Mouse (Mus musculus) embryonic facial prominence, embryonic 11.5 days (tissue): ENCODE results near the gene Senp3. TPM values are rescaled to one million over a fixed set of nuclear protein-coding genes. Genes with fewer than 3 reads are reported as not detected.
A peak's percentile ranks its signal among the peaks of the same experiment; 100 is the strongest.
"Not testable (repeated sequence)": the region's sequence is repeated elsewhere in the genome, so short reads cannot be mapped to it uniquely, and the experiment has no call there.

Experiments used
- ATAC-seq: fragments of 200-750 bp; cut with Nextera tagmentation; replicated peaks from 2 replicates; pipeline ENCODE4 v1.8.0; 2017; ENCODE audit warnings: low read depth; ENCODE audit not compliant: insufficient number of reproducible peaks, low FRiP score, low TSS enrichment
- DNase-seq: peaks from one replicate; pipeline ENCODE4 v3.0.0-alpha.2; 2015; ENCODE audit warnings: low spot score
- H3K27ac ChIP-seq: fragments of 300-500 bp; sonication (generic); replicated peaks from 2 replicates; pipeline ENCODE4 v1.5.1; 2014; ENCODE audit warnings: mild to moderate bottlenecking, low read depth, low read length, control low read depth
- H3K27me3 ChIP-seq: fragments of 300-500 bp; sonication (generic); 2 replicates; pipeline ENCODE4 v1.6.1; 2014; ENCODE audit warnings: mild to moderate bottlenecking, low read length, moderate library complexity, mixed read lengths; ENCODE audit not compliant: control insufficient read depth, insufficient read depth
- H3K36me3 ChIP-seq: fragments of 300-500 bp; sonication (generic); replicated peaks from 2 replicates; pipeline ENCODE4 v1.6.1; 2014; ENCODE audit warnings: low read depth, mild to moderate bottlenecking, low read length, moderate library complexity, mixed read lengths; ENCODE audit not compliant: control insufficient read depth, insufficient read depth
- H3K4me1 ChIP-seq: fragments of 300-500 bp; sonication (generic); 2 replicates; pipeline ENCODE4 v1.6.1; 2014; ENCODE audit warnings: low read length, mixed read lengths; ENCODE audit not compliant: control insufficient read depth, insufficient read depth
- H3K4me2 ChIP-seq: fragments of 300-500 bp; sonication (generic); 2 replicates; pipeline ENCODE4 v1.6.1; 2014; ENCODE audit warnings: low read depth, mild to moderate bottlenecking, control low read depth, low read length, moderate library complexity
- H3K4me3 ChIP-seq: fragments of 300-500 bp; sonication (generic); 2 replicates; pipeline ENCODE4 v1.5.1; 2014; ENCODE audit warnings: low read depth, low read length, control low read depth
- H3K9ac ChIP-seq: fragments of 300-500 bp; sonication (generic); replicated peaks from 2 replicates; pipeline ENCODE4 v1.6.1; 2014; ENCODE audit warnings: mild to moderate bottlenecking, control low read depth, low read length
- H3K9me3 ChIP-seq: fragments of 300-500 bp; sonication (generic); replicated peaks from 2 replicates; pipeline ENCODE4 v1.6.1; 2016; ENCODE audit warnings: mild to moderate bottlenecking, low read length, inconsistent platforms, mixed read lengths; ENCODE audit not compliant: control insufficient read depth
- WGBS: fragments of 180-500 bp; shearing (Covaris S2); extraction: QIAGEN DNeasy Blood & Tissue Kit; methylation state at CpG from one replicate; pipeline ENCODE4 v1.1.7; 2014; 5-methylcytosine and 5-hydroxymethylcytosine counted together
- polyA plus RNA-seq: library from polyadenylated mRNA; unstranded; fragments of >200 nt; fragmentation: Nextera tagmentation; extraction: Ambion mirVana; gene quantifications from 2 replicates; pipeline ENCODE4 v1.2.1, GENCODE M21; 2014

Senp3 gene
- polyA plus RNA-seq, 1 experiment from 2014 or later = 108 TPM

DNA sequence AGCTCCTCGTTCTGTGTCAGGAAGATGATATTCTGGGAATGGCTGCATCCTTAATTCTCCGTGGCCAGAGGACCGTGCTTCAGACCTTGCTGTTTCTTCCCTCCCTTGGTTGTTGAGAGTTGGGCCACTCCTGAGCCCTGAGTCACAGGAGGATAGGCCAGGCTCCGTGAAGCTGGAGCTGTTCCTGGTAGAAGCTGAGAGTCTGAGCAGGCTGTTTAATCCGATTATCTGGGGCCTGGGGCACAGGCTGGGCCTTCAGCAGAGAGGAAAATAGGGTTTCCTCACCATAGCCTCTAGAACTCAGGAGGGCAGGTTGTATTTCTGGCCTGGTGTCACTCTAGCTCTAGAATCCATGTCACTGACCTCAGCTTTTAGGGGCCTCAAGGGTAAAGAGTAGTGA lies 28.5 kb downstream of the Senp3 start:
- Histone ChIP-seq H3K27me3 (no peaks in the 10 kb centered on the region), H3K27ac (no peak overlapping the region), H3K36me3 (peaks cover 29% of the 10 kb centered on the region), H3K9me3 (no peaks in the 10 kb centered on the region), H3K4me2 (no peak overlapping the region), H3K9ac (no peak overlapping the region), H3K4me1 (no peaks in the 10 kb centered on the region; the same call in 1 of the 2 replicates), H3K4me3 (no peak overlapping the region)
- DNase-seq (no peak), ATAC-seq (no peak)
- WGBS = 70% methylated on average over 5 of the region's 5 CpGs

DNA sequence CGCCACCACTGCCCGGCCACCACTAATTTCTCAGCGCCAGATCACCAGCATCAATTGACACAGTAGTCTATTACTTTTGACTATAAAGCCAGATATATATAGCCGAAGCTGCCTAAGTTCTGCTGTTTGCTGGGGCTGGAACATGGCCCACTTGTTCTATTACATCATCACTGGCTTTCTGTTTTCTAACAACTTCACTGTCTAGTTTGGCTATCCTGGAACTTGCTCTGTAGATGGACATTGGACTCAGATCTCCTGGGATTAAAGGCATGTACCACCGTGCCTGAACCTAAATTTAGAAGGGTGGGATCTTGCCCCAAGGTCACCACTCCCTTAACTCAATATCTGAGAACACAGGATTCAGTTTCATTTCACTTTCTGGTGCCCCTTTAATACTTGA lies 36.0 kb downstream of the Senp3 start:
- DNase-seq = no peak
- Histone ChIP-seq H3K4me3 (no peak overlapping the region), H3K9me3 (no peaks in the 10 kb centered on the region), H3K36me3 (peaks cover 38% of the 10 kb centered on the region), H3K27me3 (no peaks in the 10 kb centered on the region), H3K4me2 (no peak overlapping the region), H3K27ac (no peak overlapping the region), H3K9ac (no peak overlapping the region), H3K4me1 (no peaks in the 10 kb centered on the region)
- 92% methylated on average over 5 of the region's 5 CpGs for WGBS
- no peak for ATAC-seq

DNA sequence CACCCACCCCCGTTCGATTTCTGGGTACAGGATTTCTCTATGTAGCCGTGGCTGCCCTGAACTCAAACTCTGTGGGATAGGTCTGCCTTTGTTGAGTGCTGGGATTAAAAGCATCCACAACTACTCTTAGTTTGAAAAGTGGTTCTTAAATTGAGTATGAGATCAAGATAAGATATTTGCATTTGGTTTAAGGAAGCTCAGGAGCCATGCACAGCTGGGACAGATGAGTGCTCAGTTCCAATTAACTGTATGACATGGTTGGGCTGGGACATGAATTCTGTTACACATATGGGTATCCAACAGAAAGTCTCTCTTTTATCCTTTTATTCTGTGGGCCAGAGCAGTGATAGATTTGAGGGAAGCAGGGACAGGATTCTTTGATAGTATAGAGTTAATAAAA lies 46.4 kb downstream of the Senp3 start:
- Histone ChIP-seq H3K9ac (no peak overlapping the region), H3K4me2 (no peak overlapping the region), H3K4me1 (no peaks in the 10 kb centered on the region)

DNA sequence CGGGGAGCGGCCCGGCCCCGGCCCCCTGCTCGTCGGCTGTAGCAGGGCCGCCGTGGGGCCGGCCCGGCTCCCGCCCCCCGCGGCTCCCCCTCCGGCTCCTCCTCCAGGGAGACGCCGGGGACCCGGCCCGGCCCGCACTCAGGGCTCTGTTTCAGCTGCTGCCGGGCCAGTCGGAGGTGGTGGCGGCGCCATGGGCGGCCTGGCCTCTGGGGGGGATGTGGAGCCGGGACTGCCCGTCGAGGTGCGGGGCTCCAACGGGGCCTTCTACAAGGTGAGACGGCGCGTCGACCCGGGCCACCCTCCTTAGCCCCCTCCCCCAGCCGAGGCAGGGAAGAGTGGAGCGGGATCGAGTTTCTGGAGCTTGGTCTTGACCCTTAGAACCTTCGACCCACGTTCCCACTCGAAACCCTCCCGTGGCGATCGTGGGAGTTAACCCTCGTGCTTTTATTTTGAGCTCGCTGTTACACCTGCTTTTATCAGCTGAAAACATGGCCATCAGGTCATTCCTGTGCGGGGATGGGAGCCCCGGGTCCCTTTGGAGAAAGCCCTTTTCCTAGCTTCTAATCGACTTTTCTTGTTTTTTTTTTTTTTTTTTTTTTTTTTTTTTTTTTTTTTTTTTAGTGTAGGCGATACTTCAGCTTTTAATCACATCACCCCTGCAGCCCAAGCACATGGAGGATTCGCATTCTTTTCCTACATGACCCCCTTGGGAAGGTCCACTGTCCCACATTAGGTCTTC lies 48.6 kb downstream of the Senp3 start:
- WGBS = under 1% methylated on average over 37 of the region's 50 CpGs
- Histone ChIP-seq H3K9me3 (no peaks in the 10 kb centered on the region), H3K4me2 (peak overlapping the region; percentile 74), H3K27ac (peak overlapping the region; percentile 95), H3K36me3 (no peaks in the 10 kb centered on the region; the same call in 1 of the 2 replicates), H3K4me1 (no peaks in the 10 kb centered on the region), H3K9ac (peak overlapping the region; percentile 97), H3K27me3 (no peaks in the 10 kb centered on the region), H3K4me3 (peak overlapping the region; percentile 98)
- peak; percentile 61 for ATAC-seq
- no peak for DNase-seq

More for the DNA sequence above, 46.4 kb downstream of the Senp3 start:
- Histone ChIP-seq H3K4me3 (no peak overlapping the region), H3K27ac (no peak overlapping the region), H3K9me3 (no peaks in the 10 kb centered on the region), H3K27me3 (no peaks in the 10 kb centered on the region), H3K36me3 (peaks cover 3% of the 10 kb centered on the region)
- 87% methylated on average over 3 of the region's 3 CpGs for WGBS
- ATAC-seq (no peak), DNase-seq (no peak)

DNA sequence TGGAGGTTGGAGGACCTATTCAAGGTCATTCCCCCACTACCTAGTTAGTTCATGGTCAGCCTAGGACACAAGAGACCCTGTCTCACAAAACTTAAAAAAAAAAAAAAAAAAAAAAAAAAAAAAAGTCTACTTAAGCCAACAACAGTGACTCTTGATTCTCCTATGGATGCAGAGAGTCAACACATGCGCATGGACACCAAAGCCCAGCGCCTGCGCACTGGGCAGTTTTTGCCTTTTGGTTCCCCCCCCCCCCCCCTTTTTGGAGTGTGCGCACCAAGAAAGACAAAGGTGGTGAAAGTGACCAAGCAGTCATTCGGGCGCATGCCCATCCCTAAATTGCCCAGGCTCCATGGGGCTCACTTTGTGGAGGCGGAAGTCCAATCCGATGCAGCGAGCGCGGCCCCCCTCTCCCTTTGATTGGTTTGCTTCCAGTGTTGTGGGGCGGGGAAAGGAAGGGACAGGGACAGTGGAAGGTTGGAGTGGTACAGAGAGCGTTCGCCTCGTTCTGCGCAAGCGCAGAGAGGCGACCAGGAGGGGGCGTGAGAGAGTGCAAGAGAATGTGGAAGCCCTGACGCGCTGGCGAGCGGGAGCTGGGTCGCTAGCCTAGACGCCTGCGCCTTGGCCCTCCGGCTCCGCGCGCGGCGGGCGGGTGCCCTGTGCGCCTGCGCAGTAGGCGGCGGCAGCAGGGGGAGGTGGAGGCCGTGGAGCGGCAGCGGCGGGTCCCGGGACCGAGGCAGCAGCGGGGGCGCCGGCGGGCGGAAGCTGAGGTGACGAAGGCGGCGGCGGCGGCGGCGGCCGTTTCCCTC lies 49.4 kb downstream of the Senp3 start, which contains the start of gene Fxr2:
Gene Fxr2 (plus strand): TSS at position 707 of the 806 bp plus-strand sequence.
- Histone ChIP-seq H3K36me3 (no peaks in the 10 kb centered on the region; the same call in 1 of the 2 replicates), H3K4me2 (peak within 1 kb of the TSS; percentile 74), H3K27ac (peak within 1 kb of the TSS; percentile 95), H3K4me1 (no peaks in the 10 kb centered on the region), H3K27me3 (no peaks in the 10 kb centered on the region), H3K4me3 (peak within 1 kb of the TSS; percentile 98), H3K9me3 (no peaks in the 10 kb centered on the region), H3K9ac (peak within 1 kb of the TSS; percentile 97)
- DNase-seq (peak; percentile 100), ATAC-seq (peak; percentile 99)
- under 1% methylated on average over 38 of the region's 56 CpGs for WGBS

DNA sequence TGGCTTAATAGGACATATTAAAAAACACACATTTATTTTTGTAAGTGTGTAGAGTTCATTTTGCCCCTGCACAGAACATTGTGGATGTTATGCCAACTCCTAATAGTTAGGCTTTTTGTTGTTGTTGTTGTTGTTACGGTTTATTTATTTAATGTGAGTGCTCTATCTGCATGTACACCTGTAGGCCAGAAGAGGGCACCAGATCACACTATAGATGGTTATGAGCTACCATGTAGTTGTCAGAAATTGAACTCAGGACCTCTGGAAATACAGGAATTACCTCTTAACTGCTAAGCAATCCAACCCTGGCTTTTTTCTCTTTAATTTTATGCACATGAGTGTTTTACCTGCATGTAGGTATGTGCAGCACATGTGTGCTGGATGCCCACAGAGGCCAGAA lies 52.1 kb downstream of the Senp3 start:
- Histone ChIP-seq H3K9me3 (no peaks in the 10 kb centered on the region), H3K36me3 (no peaks in the 10 kb centered on the region; the same call in 1 of the 2 replicates), H3K4me3 (no peak overlapping the region), H3K9ac (no peak overlapping the region), H3K27ac (no peak overlapping the region), H3K27me3 (no peaks in the 10 kb centered on the region), H3K4me2 (no peak overlapping the region), H3K4me1 (no peaks in the 10 kb centered on the region)
- WGBS = 67% methylated on average over 1 of the region's 1 CpGs
- ATAC-seq = no peak
- peak; percentile 32 for DNase-seq

DNA sequence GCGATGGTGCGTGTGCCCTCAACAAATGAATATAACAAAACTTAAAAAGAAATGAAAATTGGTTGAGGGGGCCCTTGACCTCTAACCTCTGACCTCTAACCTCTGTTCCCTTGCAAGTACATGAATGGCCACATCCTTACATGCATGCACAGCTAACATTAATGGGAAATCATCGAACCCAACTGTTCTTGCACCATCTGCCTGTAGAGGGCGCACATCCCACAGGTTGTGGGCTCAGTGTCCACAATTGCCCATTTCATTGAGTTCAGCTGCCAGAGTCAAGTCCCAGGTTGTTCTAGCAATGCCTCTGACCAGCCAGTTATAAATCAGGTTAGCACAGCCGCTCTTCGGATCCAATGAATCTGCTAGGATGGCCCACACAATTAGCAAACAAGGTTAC lies 53.6 kb downstream of the Senp3 start:
- DNase-seq = peak; percentile 92
- Histone ChIP-seq H3K4me1 (no peaks in the 10 kb centered on the region), H3K4me2 (no peak overlapping the region), H3K9ac (no peak overlapping the region), H3K27me3 (no peaks in the 10 kb centered on the region), H3K27ac (no peak overlapping the region), H3K4me3 (no peak overlapping the region), H3K9me3 (no peaks in the 10 kb centered on the region), H3K36me3 (no peaks in the 10 kb centered on the region; the same call in 1 of the 2 replicates)
- 34% methylated on average over 6 of the region's 6 CpGs for WGBS
- ATAC-seq = no peak

DNA sequence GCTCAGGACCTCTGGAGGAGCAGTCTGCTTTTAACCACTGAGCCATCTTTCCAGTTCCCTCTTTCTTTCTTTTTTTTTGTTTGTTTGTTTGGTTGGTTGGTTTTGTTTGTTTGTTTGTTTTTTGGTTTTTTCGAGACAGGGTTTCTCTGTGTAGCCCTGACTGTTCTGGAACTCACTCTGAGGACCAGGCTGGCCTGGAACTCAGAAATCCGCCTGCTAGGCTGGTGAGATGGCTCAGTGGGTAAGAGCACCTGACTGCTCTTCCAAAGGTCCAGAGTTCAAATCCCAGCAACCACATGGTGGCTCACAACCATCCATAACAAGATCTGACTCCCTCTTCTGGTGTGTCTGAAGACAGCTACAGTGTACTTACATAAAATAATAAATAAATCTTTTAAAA lies 57.5 kb downstream of the Senp3 start:
- WGBS = 88% methylated on average over 2 of the region's 2 CpGs
- H3K4me3 ChIP-seq = not testable (repeated sequence)

More for the DNA sequence above, 57.5 kb downstream of the Senp3 start:
- not testable (repeated sequence) for H3K4me2 ChIP-seq, H3K9me3 ChIP-seq, DNase-seq, H3K9ac ChIP-seq, H3K27ac ChIP-seq, H3K4me1 ChIP-seq, H3K36me3 ChIP-seq, H3K27me3 ChIP-seq, ATAC-seq
